Mouse (Mus musculus) hindlimb bud, embryonic 11.5 days (tissue): Measurements from ENCODE around the gene Pdzd11.

Source experiments
- DNase-seq: peaks from one replicate; pipeline ENCODE4 v3.0.0-alpha.2; 2012; ENCODE audit warnings: low read depth, low spot score; ENCODE audit errors: extremely low spot score

Gene Pdzd11

DNA sequence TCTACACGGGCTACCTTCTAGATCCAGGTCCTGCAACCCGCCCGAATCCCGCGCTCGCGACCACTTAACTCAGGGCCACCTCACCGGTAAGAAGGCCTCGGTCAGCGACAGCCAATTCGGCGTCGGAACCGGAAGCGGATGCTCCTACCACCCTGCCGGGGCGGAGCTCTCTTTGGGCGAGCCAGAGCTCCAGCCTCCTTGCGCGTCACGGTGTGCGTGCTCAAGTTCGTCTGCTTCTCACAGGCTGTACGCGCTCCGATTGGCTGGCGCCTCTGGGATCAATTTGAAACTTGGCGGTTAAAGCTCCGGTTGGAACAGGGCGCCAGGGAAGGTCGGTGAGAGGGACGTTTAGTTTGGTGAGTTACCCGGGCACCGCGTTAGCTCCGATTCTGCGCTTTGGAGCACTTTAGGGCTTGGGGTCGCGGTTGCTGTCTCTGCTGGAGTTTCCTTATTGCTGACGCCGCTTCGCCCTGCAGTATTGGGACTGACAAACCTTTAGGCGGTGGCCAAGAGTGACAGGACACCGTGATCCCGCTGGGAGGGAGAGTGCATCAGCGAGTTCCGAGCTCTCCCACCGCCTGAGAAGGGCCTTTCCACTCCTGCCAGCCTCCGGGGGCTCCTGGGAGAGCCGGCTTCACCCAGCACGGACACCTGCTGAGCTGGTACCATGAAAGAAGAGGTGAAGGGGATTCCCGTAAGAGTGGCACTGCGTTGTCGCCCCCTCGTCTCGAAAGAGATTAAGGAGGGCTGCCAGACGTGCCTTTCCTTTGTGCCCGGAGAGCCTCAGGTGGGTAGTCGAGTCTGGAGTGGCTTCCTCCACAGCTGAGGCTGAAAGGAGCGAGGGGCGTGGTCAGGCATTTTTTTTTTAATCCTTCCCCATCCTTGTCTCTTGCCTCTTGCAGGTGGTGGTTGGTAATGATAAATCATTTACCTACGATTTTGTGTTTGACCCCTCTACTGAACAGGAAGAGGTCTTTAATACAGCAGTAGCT lies at the start of gene Pdzd11:
TSS of gene Pdzd11 (minus strand) at position 767 of the 992 bp plus-strand sequence.
- peak; percentile 49 for DNase-seq

DNA sequence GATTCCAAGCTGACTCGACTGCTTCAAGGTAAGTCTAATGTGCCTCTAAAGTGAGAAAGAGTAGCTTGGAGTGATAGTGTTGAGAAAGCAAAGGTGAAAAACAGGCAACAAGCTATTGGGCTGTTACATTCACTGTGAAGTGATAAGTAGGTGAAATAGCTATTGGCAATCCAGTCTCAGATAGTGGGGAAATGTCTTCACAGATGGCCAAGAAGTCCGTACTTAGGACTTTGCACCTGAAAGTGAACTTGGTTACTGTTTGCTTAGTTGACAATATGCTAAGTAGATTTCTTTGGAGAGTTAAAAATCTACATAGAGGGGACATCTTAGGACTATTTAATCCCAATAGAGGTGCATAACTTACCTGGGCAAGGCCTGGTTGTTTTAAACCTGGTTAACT lies 38.5 kb upstream of the Pdzd11 start:
- no peak for DNase-seq

DNA sequence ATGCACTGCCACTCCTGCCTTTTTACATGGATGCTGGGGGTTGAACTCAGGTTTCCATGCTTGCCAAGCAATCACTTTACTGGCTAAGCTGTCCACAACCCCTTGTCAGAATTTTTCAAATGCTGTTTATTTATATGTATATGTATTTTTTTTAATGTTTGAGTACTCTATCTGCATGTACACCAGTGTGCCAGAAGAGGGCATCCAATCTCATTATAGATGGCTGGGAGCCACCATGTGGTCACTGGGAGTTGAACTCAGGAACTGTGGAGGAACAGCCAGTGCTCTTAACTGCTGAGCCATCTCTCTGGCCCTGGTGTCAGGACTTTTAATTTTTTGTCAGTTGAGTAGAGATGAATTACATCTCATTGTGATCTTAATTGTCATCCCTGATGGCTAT lies 26.5 kb upstream of the Pdzd11 start:
- no peak for DNase-seq

GRCm38 (mm10) chrX:100638477-100638876 lies 12.1 kb upstream of the Pdzd11 start:
- DNase-seq: no peak

- no peak for DNase-seq
These were observed 2.7 kb upstream of the Pdzd11 start for GRCm38 (mm10) chrX:100629076-100629475.

- no peak for DNase-seq
These were observed 894 bp downstream of the Pdzd11 start, which contains the start of gene Kif4 for GRCm38 (mm10) chrX:100625546-100625801. TSS of gene Kif4 (plus strand) at chrX:100625737.

- DNase-seq: no peak
These were observed 1.2 kb downstream of the Pdzd11 start for GRCm38 (mm10) chrX:100625146-100625545.

- DNase-seq: no peak
These were observed 2.1 kb downstream of the Pdzd11 start for GRCm38 (mm10) chrX:100624242-100624641.

DNA sequence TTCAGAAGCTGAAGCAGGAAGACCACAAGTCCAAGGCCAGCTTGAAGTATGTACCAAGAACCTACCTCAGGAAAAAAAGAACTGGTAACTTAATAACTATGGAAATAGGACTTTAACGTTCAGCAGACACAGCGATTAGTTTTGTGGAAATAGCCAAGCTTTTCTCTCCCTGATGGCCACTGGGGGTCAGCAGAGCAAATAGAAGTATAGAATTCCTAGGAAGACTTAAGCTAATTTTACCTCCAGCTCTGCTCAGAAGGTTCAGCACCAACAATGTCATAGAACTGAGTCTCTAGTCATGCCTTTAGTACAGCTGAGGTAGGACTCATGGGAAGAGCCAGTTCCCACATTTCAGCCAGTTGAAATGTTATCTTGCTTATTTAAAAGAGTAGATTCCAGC lies 5.0 kb downstream of the Pdzd11 start:
- no peak for DNase-seq

GRCm38 (mm10) chrX:100618488-100618887 lies 7.9 kb downstream of the Pdzd11 start:
- DNase-seq: no peak

GRCm38 (mm10) chrX:100605314-100605713 lies 21.1 kb downstream of the Pdzd11 start, which contains the start of gene Arr3:
TSS of gene Arr3 (plus strand) at chrX:100605497.
- DNase-seq: no peak

DNA sequence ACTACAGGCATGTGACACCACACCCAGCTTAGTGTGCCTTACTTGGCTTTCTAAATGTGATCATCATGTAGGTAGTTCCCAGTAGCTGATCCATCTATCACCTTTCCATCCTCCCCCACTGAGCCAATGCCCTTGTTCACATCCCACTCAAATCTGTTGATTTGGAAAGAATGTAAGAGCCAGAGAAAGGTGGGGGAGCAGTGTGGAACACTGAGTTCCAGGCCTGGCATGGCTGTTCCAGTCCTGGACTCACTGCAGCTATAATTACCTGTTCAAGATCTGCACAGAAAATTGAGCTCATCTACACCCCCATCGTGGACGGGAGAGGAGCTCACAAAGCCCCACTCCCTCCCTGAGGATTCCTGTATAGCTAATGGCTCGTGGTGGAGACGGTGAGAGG lies 26.6 kb downstream of the Pdzd11 start:
- DNase-seq: no peak

GRCm38 (mm10) chrX:100597439-100597838 lies 28.9 kb downstream of the Pdzd11 start:
- peak; percentile 1 for DNase-seq

GRCm38 (mm10) chrX:100594791-100595190 lies 31.6 kb downstream of the Pdzd11 start, which contains the start of gene P2ry4:
TSS of gene P2ry4 (minus strand) at chrX:100594869.
- DNase-seq: no peak
